Mouse (Mus musculus): Measurements from ENCODE around the gene Plac9a. TPM values are rescaled to one million over a fixed set of nuclear protein-coding genes. Genes with fewer than 3 reads are reported as not detected.

Plac9a gene
- total RNA-seq, 2 experiments from 2014 or later = 2.1 to 2.9 TPM

DNA sequence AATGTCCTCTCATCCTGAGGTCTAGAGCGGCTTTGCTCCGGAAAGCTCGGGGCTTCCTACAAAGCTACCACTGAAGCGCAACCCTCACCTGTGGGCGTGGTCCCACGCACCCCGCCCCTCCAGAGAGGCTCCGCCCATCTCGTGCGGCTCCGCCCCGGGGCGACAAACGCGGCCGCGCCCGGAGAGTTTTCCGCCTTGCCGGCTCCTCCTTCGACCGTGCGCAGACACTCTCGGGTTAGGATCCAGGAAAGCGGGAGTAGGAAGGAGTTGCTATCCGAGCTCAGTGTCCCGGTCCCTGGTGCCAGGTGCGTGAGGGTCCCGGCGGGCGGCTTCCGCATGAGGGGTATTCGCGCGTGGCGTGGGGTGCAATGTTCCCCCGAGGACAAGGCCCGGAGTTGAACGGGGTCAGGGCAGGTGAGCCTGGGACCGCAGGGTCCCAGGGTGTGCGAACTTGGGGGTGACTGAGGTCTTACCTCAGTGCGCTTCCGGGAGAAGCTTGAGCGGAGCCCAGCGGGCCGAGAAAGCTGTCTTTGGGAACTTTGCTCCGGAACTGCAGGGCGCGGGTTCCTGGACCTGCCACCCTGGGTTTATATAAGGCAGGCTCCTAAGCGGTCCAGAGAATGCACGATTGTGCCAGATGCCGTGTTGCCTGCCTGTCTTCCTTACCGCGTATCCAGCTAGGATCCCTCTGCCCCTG is 60.8 kb downstream of the Plac9a start, which contains the start of gene Anxa11:
Gene Anxa11, plus strand, starts transcription at position 166 of the 697 bp plus-strand sequence.
- intact Hi-C loops (cut with DNase I) = no loop called here
- peak; percentile 82 to 85 for DNase-seq

DNA sequence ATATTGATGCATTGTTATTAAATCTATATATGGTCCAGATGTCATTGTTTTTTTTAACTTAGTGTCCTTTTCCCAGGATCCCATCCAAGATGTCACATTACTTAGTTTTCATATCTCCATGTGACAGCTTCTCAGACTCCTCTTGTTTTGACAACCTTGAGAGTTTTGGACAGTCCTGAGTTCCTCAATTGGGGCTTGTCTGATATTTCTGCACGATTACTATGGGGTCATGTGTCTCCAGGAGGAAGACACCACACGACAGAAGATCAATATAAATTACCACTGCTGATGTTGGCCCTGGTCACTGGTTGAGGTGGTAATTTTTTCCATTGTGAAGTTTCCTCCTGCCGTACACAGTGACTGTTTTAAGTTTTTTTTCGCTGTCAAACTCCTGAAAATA is 61.3 kb downstream of the Plac9a start:
- intact Hi-C loops (cut with DNase I) = no loop called here
- DNase-seq = no peak

DNA sequence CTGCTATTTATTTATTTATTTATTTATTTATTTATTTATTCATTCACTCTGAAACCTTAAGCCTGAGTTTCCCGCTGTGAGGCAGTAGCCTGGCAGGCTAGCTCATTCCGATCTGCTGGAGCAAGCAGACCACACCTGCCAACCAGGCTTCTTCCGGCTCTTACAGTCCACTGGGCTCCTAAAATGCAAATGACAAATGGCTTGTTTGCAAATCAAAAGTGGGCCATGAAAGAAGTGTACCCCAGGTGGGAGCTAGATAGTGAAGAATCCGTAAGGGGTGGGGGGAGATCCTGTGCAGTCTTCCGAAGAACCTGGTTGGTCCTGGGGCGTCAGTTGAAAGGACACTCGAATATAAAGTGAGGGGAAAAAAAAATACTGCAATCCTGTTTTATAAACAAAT is 61.9 kb downstream of the Plac9a start:
- intact Hi-C loops (cut with DNase I) = no loop called here
- DNase-seq = no peak

DNA sequence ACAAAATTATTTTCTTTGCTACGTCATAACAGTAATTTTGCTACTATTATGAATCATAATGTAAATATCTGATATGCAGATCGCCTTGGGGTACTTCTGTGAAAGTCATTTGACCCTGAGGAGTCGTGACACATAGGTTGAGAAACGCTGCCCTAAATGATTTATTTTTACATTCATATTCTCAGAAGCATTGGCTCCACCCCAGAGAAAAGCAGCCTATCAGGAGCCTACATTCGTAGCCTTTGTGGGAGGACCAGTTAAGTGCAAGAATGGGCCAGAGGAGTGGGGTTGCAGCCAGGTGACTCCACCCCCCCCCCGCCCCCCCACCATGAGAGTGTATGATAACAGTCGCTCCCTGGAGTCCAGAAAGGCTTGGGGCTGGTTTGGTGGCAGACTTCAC is 63.1 kb downstream of the Plac9a start:
- DNase-seq = no peak
- intact Hi-C loops (cut with DNase I) = no loop called here

DNA sequence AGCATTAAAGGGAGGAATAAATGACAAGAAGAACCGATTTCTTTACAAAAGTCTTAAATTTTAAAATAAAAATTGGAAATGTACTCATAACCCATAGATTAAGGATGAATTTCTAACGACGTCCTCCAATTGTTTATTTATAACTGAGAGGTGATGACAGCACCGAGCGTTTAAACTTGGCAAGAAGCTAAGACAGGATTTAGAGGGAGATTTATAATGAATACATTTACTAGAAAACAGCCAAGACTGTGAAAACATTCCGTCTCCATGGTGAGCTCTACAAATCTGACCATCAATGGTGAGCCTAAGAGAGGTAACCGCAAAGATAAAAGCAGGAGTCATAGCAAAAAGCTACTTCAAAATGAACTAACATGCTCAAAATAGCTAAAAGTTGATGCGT is 64.5 kb downstream of the Plac9a start:
- no peak for DNase-seq
- intact Hi-C loops (cut with DNase I) = no loop called here

Other genes starting within 250 kb of the Plac9a start
- 10 to 100 TPM; 31.8 to 36.5 TPM for gene Ppif, start 208.9 kb downstream of the Plac9a start, total RNA-seq (2021)
- gene Zcchc24, start 134.1 kb downstream of the Plac9a start, total RNA-seq (2021) = 10 to 100 TPM; 38.4 to 49.4 TPM
- 10 to 100 TPM; 90.7 to 93.7 TPM for gene Anxa11, start 60.9 kb downstream of the Plac9a start, total RNA-seq (2021)
- gene Tmem254a, start 24.6 kb upstream of the Plac9a start, total RNA-seq (2021) = under 1 TPM; 0.27 to 0.56 TPM
- gene Cphx1, start 35.2 kb upstream of the Plac9a start, total RNA-seq (2021) = not detected
- gene Duxbl1, start 75.5 kb upstream of the Plac9a start, total RNA-seq (2021) = under 1 TPM in 1 of 2 experiments, not detected in 1; 0.25 TPM
- 1 to 10 TPM; 2.9 to 5.9 TPM for gene Gm9780, start 139.6 kb upstream of the Plac9a start, total RNA-seq (2021)
- 1 to 10 TPM; 1.3 to 3.7 TPM for gene Tmem254c, start 164.3 kb upstream of the Plac9a start, total RNA-seq (2021)
- not detected for gene Cphx2, start 178.4 kb upstream of the Plac9a start, total RNA-seq (2021)
- gene Cphx3, start 179.2 kb upstream of the Plac9a start, total RNA-seq (2021) = not detected
- not detected for gene Duxbl2, start 215.2 kb upstream of the Plac9a start, total RNA-seq (2021)